Mouse (Mus musculus) C2C12 (cell line): ENCODE data around the gene Gsc.

ENCODE experiments used
- CEBPB ChIP-seq: IDR thresholded peaks from one replicate; pipeline ENCODE4 v1.6.1; 2011; ENCODE audit warnings: low read depth, mild to moderate bottlenecking, control low read depth, moderate library complexity
- CTCF ChIP-seq: IDR thresholded peaks from one replicate; pipeline ENCODE4 v1.5.1; 2011; ENCODE audit not compliant: control insufficient read depth, insufficient read depth, insufficient read length
- FOSL1 ChIP-seq: IDR thresholded peaks from one replicate; pipeline ENCODE4 v1.8.0; 2011; ENCODE audit warnings: mild to moderate bottlenecking, low read length; ENCODE audit not compliant: poor library complexity, insufficient read depth, severe bottlenecking
- USF1 ChIP-seq: IDR thresholded peaks from one replicate; pipeline ENCODE4 v1.6.1; 2011; ENCODE audit warnings: low read depth, mild to moderate bottlenecking, control low read depth, moderate library complexity

DNA sequence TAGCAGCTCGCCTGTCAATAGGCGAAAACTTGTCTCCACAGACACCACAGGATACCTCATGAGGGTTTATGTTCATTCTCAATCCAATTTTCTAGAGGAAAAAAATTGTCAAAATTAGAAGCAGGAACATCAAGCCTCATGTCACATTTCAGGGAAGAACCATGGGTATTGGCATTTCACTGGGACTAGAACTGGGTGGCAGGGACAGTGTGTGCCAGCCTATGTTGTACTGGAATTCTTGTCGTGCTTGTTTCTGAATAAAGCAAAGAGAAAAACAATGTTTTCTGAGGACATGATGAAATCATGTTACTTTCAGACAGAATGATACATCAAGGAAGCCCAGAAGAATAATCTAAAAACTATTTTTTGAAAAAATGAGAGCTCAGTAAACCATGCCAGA, 47.5 kb downstream of the Gsc start:
- no peak for TF ChIP-seq USF1
- TF ChIP-seq CTCF: no peak
- no peak for TF ChIP-seq CEBPB
- no peak for TF ChIP-seq FOSL1
